In genomic region chr4:107126389-107126788, GRCm38 (mm10) we compare ENCODE assay signal across 33 mouse cellular contexts. TPM values are rescaled to one million over a fixed set of nuclear protein-coding genes. Genes with fewer than 3 reads are reported as not detected.
DNase-seq lines count a peak whose midpoint lies in the region; ATAC-seq and TF ChIP-seq lines count a peak whose summit lies in the region.
"Had no signal": no experiment of that assay in that cellular context is flagged by ENCODE, and none has a peak within 500 bp of the region (broad histone marks: within the 10 kb centered on the region; RNA-seq: fewer than 3 reads in every experiment).

No protein-coding gene starts in this region.

- H3K4me3 ChIP-seq in hindbrain, embryonic 10.5 days = no peak overlapping the region
- H3K4me3 ChIP-seq in hindbrain, embryonic 11.5 days (ENCODE audit: low read depth, low read length) = no peak overlapping the region
- no peak overlapping the region for H3K4me3 ChIP-seq in midbrain, embryonic 12.5 days
- H3K4me3 ChIP-seq in midbrain, postnatal 0 days (ENCODE audit: low read depth, low read length) = no peak overlapping the region
- no peak overlapping the region for H3K4me3 ChIP-seq in midbrain, embryonic 13.5 days (replicated peaks)
- no peak overlapping the region for H3K4me3 ChIP-seq in lung, adult 2 months (replicated peaks; ENCODE audit: extremely low read depth, low read depth, low read length)
- H3K4me3 ChIP-seq: embryonic facial prominence, embryonic 12.5 days; heart, adult 2 months; heart, embryonic 13.5 days; left cerebral cortex, adult 2 months; limb, embryonic 15.5 days; lung, embryonic 15.5 days; myocyte had no signal

- 41% methylated on average over 10 of the region's 10 CpGs for WGBS in hindbrain, embryonic 10.5 days
- WGBS in hindbrain, embryonic 11.5 days = 51% methylated on average over 10 of the region's 10 CpGs
- 36% methylated on average over 10 of the region's 10 CpGs for WGBS in midbrain, embryonic 12.5 days
- 28% methylated on average over 10 of the region's 10 CpGs for WGBS in midbrain, postnatal 0 days
- 23% methylated on average over 10 of the region's 10 CpGs for WGBS in midbrain, embryonic 13.5 days
- 73% methylated on average over 10 of the region's 10 CpGs for WGBS in lung, adult 2 months

- no peaks in the 10 kb centered on the region for H3K9me3 ChIP-seq in hindbrain, embryonic 10.5 days
- no peaks in the 10 kb centered on the region for H3K9me3 ChIP-seq in hindbrain, embryonic 11.5 days (ENCODE audit: control insufficient read depth, low read length)
- H3K9me3 ChIP-seq in midbrain, embryonic 12.5 days = no peaks in the 10 kb centered on the region
- H3K9me3 ChIP-seq in midbrain, postnatal 0 days (ENCODE audit: low read length) = no peaks in the 10 kb centered on the region
- H3K9me3 ChIP-seq in midbrain, embryonic 13.5 days = no peaks in the 10 kb centered on the region
- H3K9me3 ChIP-seq: embryonic facial prominence, embryonic 12.5 days; heart, embryonic 13.5 days; limb, embryonic 15.5 days; lung, embryonic 15.5 days had no signal

- no peak for TF ChIP-seq POLR2A in lung, adult 2 months (IDR thresholded peaks at IDR 0.05; ENCODE audit: borderline replicate concordance, extremely low read depth, low read depth, low read length)

- H3K4me1 ChIP-seq in hindbrain, embryonic 10.5 days (replicated peaks) = peaks cover 71% of the 10 kb centered on the region
- peaks cover 9% of the 10 kb centered on the region; the same call in 1 of the 2 replicates for H3K4me1 ChIP-seq in hindbrain, embryonic 11.5 days (replicated peaks; ENCODE audit: control insufficient read depth, insufficient read depth, low read length)
- H3K4me1 ChIP-seq in midbrain, embryonic 12.5 days = peaks cover 48% of the 10 kb centered on the region
- no peaks in the 10 kb centered on the region for H3K4me1 ChIP-seq in midbrain, postnatal 0 days (ENCODE audit: insufficient read depth, low read length)
- peaks cover 64% of the 10 kb centered on the region for H3K4me1 ChIP-seq in midbrain, embryonic 13.5 days (replicated peaks)
- H3K4me1 ChIP-seq in lung, adult 2 months (ENCODE audit: control insufficient read depth, insufficient read depth, low read length) = no peaks in the 10 kb centered on the region
- H3K4me1 ChIP-seq: lung, embryonic 15.5 days had no signal

- peak overlapping the region; percentile 78 for H3K27ac ChIP-seq in hindbrain, embryonic 10.5 days
- H3K27ac ChIP-seq in hindbrain, embryonic 11.5 days (ENCODE audit: low read depth, low read length) = no peak overlapping the region
- H3K27ac ChIP-seq in midbrain, embryonic 12.5 days (replicated peaks) = peak overlapping the region; percentile 87
- no peak overlapping the region for H3K27ac ChIP-seq in midbrain, postnatal 0 days (ENCODE audit: low read depth, low read length)
- peak overlapping the region; percentile 64 for H3K27ac ChIP-seq in midbrain, embryonic 13.5 days
- H3K27ac ChIP-seq: heart, adult 2 months; heart, embryonic 13.5 days; left cerebral cortex, adult 2 months; limb, embryonic 15.5 days; liver, embryonic 14.5 days; lung, embryonic 15.5 days had no signal

- no peak for TF ChIP-seq CTCF in midbrain, postnatal 0 days (IDR thresholded peaks at IDR 0.05)
- TF ChIP-seq CTCF in lung, adult 2 months (IDR thresholded peaks at IDR 0.05; ENCODE audit: insufficient read depth, low read length) = no peak

- no peak overlapping the region for H3K4me2 ChIP-seq in hindbrain, embryonic 11.5 days (replicated peaks; ENCODE audit: low read depth, low read length)
- H3K4me2 ChIP-seq in midbrain, embryonic 12.5 days (replicated peaks) = no peak overlapping the region
- H3K4me2 ChIP-seq in midbrain, postnatal 0 days (ENCODE audit: low read depth, low read length, poor library complexity, severe bottlenecking) = no peak overlapping the region
- no peak overlapping the region for H3K4me2 ChIP-seq in midbrain, embryonic 13.5 days (replicated peaks)
- H3K4me2 ChIP-seq: embryonic facial prominence, embryonic 12.5 days; heart, embryonic 13.5 days; limb, embryonic 15.5 days; lung, embryonic 15.5 days had no signal

- ATAC-seq in hindbrain, embryonic 11.5 days (ENCODE audit: low FRiP score) = no peak; the same call in 1 of the 2 replicates
- 0 out of 2 replicates have a peak, but pooled peaks have one; percentile 7 for ATAC-seq in midbrain, embryonic 12.5 days (ENCODE audit: low FRiP score, low read depth)
- no peak for ATAC-seq in midbrain, postnatal 0 days (ENCODE audit: low FRiP score)
- no peak for ATAC-seq in midbrain, embryonic 13.5 days

- H3K36me3 ChIP-seq in hindbrain, embryonic 10.5 days = no peaks in the 10 kb centered on the region
- H3K36me3 ChIP-seq in hindbrain, embryonic 11.5 days (ENCODE audit: control insufficient read depth, insufficient read depth, low read length) = no peaks in the 10 kb centered on the region
- no peaks in the 10 kb centered on the region for H3K36me3 ChIP-seq in midbrain, embryonic 12.5 days
- H3K36me3 ChIP-seq in midbrain, postnatal 0 days (ENCODE audit: insufficient read depth, low read length) = no peaks in the 10 kb centered on the region
- no peaks in the 10 kb centered on the region for H3K36me3 ChIP-seq in midbrain, embryonic 13.5 days
- H3K36me3 ChIP-seq: embryonic facial prominence, embryonic 12.5 days; heart, embryonic 13.5 days; limb, embryonic 15.5 days; lung, embryonic 15.5 days had no signal

- H3K27me3 ChIP-seq in hindbrain, embryonic 10.5 days (ENCODE audit: insufficient read depth, poor library complexity, severe bottlenecking) = peaks cover 5% of the 10 kb centered on the region; the same call in 1 of the 2 replicates
- H3K27me3 ChIP-seq in hindbrain, embryonic 11.5 days (ENCODE audit: control insufficient read depth, insufficient read depth, low read length) = no peaks in the 10 kb centered on the region
- H3K27me3 ChIP-seq in midbrain, embryonic 12.5 days = peaks cover 4% of the 10 kb centered on the region
- H3K27me3 ChIP-seq in midbrain, postnatal 0 days (ENCODE audit: insufficient read depth, low read length) = no peaks in the 10 kb centered on the region
- H3K27me3 ChIP-seq in midbrain, embryonic 13.5 days = no peaks in the 10 kb centered on the region
- H3K27me3 ChIP-seq: embryonic facial prominence, embryonic 12.5 days; limb, embryonic 15.5 days; lung, embryonic 15.5 days had no signal

- DNase-seq in hindbrain, embryonic 10.5 days (ENCODE audit: low spot score) = no peak
- DNase-seq in hindbrain, embryonic 11.5 days (ENCODE audit: low spot score) = no peak
- DNase-seq in midbrain, postnatal 0 days (ENCODE audit: low spot score) = no peak
- DNase-seq in retina, postnatal 7 days (ENCODE audit: low read depth, low spot score) = peak; percentile 60
- DNase-seq in lung, adult 2 months = no peak
- DNase-seq: adrenal gland, adult 2 months; cerebellum, adult 11-12 months; gastrocnemius, postnatal 36 days; heart, adult 2 months; kidney, adult 8-10 months; kidney, postnatal 10 days; lung, postnatal 4 days; right cerebral cortex, adult 18-20 months; right cerebral cortex, postnatal 4 days; thymus, postnatal 36 days had no signal

- no peak overlapping the region for H3K9ac ChIP-seq in hindbrain, embryonic 11.5 days (ENCODE audit: low read depth, low read length)
- H3K9ac ChIP-seq in midbrain, embryonic 12.5 days (replicated peaks) = no peak overlapping the region
- H3K9ac ChIP-seq in midbrain, postnatal 0 days (replicated peaks; ENCODE audit: low read length, poor library complexity, severe bottlenecking) = no peak overlapping the region
- H3K9ac ChIP-seq in midbrain, embryonic 13.5 days (replicated peaks) = no peak overlapping the region; the same call in 1 of the 2 replicates
- H3K9ac ChIP-seq: embryonic facial prominence, embryonic 12.5 days; heart, embryonic 13.5 days; limb, embryonic 15.5 days; liver, embryonic 14.5 days; lung, embryonic 15.5 days had no signal

RNA-seq across cellular contexts. Expression of gene Cdcp2, which starts 29.7 kb away (rescaled TPM):
- polyA plus RNA-seq in hindbrain, embryonic 10.5 days (2016; fragmentation: Nextera tagmentation; extraction: Ambion mirVana) = 0.30 TPM in 2 replicates
- polyA plus RNA-seq in hindbrain, embryonic 11.5 days (2014; fragmentation: Nextera tagmentation; extraction: Ambion mirVana) = 0.13 and 0.20 TPM in 2 replicates
- 0.06 and 0.09 TPM in 2 replicates for polyA plus RNA-seq in midbrain, embryonic 12.5 days (2016; fragmentation: Nextera tagmentation; extraction: Ambion mirVana)
- 0.22 TPM in 1 of 2 replicates, not detected in the other for total RNA-seq in midbrain, postnatal 0 days (2014; rRNA removed)
- 0.06 and 0.12 TPM in 2 replicates for polyA plus RNA-seq in midbrain, postnatal 0 days (2015; fragmentation: Nextera tagmentation; extraction: Ambion mirVana)
- not detected in 2 replicates for polyA plus RNA-seq in midbrain, embryonic 13.5 days (2015; fragmentation: Nextera tagmentation; extraction: Ambion mirVana)
- 0.07 TPM in 1 of 2 replicates, not detected in the other for polyA plus RNA-seq in lung, adult 2 months (2012; rRNA removed)
- total RNA-seq: adrenal gland, adult 2 months; gastrocnemius, adult 18-20 months; gastrocnemius, postnatal 36 days; heart, adult 2 months; heart, postnatal 25 days; layer of hippocampus, postnatal 10 days; left cerebral cortex, adult 2 months; left cerebral cortex, postnatal 36 days; megakaryocyte-erythroid progenitor cell, adult 5-6 weeks; MEL had no signal
- polyA plus RNA-seq: C2C12; cortical plate, adult 2 months; heart, adult 2 months; heart, embryonic 13.5 days; limb, embryonic 15.5 days; liver, embryonic 14.5 days; lung, embryonic 15.5 days; myocyte; stomach, embryonic 14.5 days had no signal

RNA-seq across cellular contexts. Expression of gene Tmem59, which starts 51.8 kb away (rescaled TPM):
- polyA plus RNA-seq in hindbrain, embryonic 10.5 days (2016; fragmentation: Nextera tagmentation; extraction: Ambion mirVana) = 289 and 340 TPM in 2 replicates
- 387 and 390 TPM in 2 replicates for polyA plus RNA-seq in hindbrain, embryonic 11.5 days (2014; fragmentation: Nextera tagmentation; extraction: Ambion mirVana)
- 327 and 347 TPM in 2 replicates for polyA plus RNA-seq in midbrain, embryonic 12.5 days (2016; fragmentation: Nextera tagmentation; extraction: Ambion mirVana)
- 127 and 153 TPM in 2 replicates for total RNA-seq in midbrain, postnatal 0 days (2014; rRNA removed)
- polyA plus RNA-seq in midbrain, postnatal 0 days (2015; fragmentation: Nextera tagmentation; extraction: Ambion mirVana) = 338 and 347 TPM in 2 replicates
- 377 and 395 TPM in 2 replicates for polyA plus RNA-seq in midbrain, embryonic 13.5 days (2015; fragmentation: Nextera tagmentation; extraction: Ambion mirVana)
- polyA plus RNA-seq in lung, adult 2 months (2012; rRNA removed) = 321 and 330 TPM in 2 replicates

RNA-seq across cellular contexts. Expression of gene Tceanc2, which starts 52.5 kb away (rescaled TPM):
- polyA plus RNA-seq in hindbrain, embryonic 10.5 days (2016; fragmentation: Nextera tagmentation; extraction: Ambion mirVana) = 23.1 and 30.2 TPM in 2 replicates
- 21.1 and 26.4 TPM in 2 replicates for polyA plus RNA-seq in hindbrain, embryonic 11.5 days (2014; fragmentation: Nextera tagmentation; extraction: Ambion mirVana)
- 28.3 and 37.2 TPM in 2 replicates for polyA plus RNA-seq in midbrain, embryonic 12.5 days (2016; fragmentation: Nextera tagmentation; extraction: Ambion mirVana)
- 8.1 and 12.1 TPM in 2 replicates for total RNA-seq in midbrain, postnatal 0 days (2014; rRNA removed)
- polyA plus RNA-seq in midbrain, postnatal 0 days (2015; fragmentation: Nextera tagmentation; extraction: Ambion mirVana) = 21.3 and 33.4 TPM in 2 replicates
- polyA plus RNA-seq in midbrain, embryonic 13.5 days (2015; fragmentation: Nextera tagmentation; extraction: Ambion mirVana) = 28.4 and 45.1 TPM in 2 replicates
- 5.6 and 7.5 TPM in 2 replicates for polyA plus RNA-seq in lung, adult 2 months (2012; rRNA removed)

RNA-seq across cellular contexts. Expression of gene Cyb5rl, which starts 59.6 kb away (rescaled TPM):
- 7.6 and 8.9 TPM in 2 replicates for polyA plus RNA-seq in hindbrain, embryonic 10.5 days (2016; fragmentation: Nextera tagmentation; extraction: Ambion mirVana)
- polyA plus RNA-seq in hindbrain, embryonic 11.5 days (2014; fragmentation: Nextera tagmentation; extraction: Ambion mirVana) = 2.3 and 5.5 TPM in 2 replicates
- polyA plus RNA-seq in midbrain, embryonic 12.5 days (2016; fragmentation: Nextera tagmentation; extraction: Ambion mirVana) = 5.8 and 9.5 TPM in 2 replicates
- 5.1 and 20.5 TPM in 2 replicates for total RNA-seq in midbrain, postnatal 0 days (2014; rRNA removed)
- 4.6 and 5.6 TPM in 2 replicates for polyA plus RNA-seq in midbrain, postnatal 0 days (2015; fragmentation: Nextera tagmentation; extraction: Ambion mirVana)
- polyA plus RNA-seq in midbrain, embryonic 13.5 days (2015; fragmentation: Nextera tagmentation; extraction: Ambion mirVana) = 3.5 and 4.2 TPM in 2 replicates
- polyA plus RNA-seq in lung, adult 2 months (2012; rRNA removed) = 6.8 and 11.0 TPM in 2 replicates

RNA-seq across cellular contexts. Expression of gene Mrpl37, which starts 59.7 kb away (rescaled TPM):
- 116 and 121 TPM in 2 replicates for polyA plus RNA-seq in hindbrain, embryonic 10.5 days (2016; fragmentation: Nextera tagmentation; extraction: Ambion mirVana)
- 107 and 113 TPM in 2 replicates for polyA plus RNA-seq in hindbrain, embryonic 11.5 days (2014; fragmentation: Nextera tagmentation; extraction: Ambion mirVana)
- polyA plus RNA-seq in midbrain, embryonic 12.5 days (2016; fragmentation: Nextera tagmentation; extraction: Ambion mirVana) = 91.0 and 91.9 TPM in 2 replicates
- 51.7 and 53.3 TPM in 2 replicates for total RNA-seq in midbrain, postnatal 0 days (2014; rRNA removed)
- polyA plus RNA-seq in midbrain, postnatal 0 days (2015; fragmentation: Nextera tagmentation; extraction: Ambion mirVana) = 71.5 and 76.7 TPM in 2 replicates
- polyA plus RNA-seq in midbrain, embryonic 13.5 days (2015; fragmentation: Nextera tagmentation; extraction: Ambion mirVana) = 72.8 and 84.9 TPM in 2 replicates
- 40.4 and 51.3 TPM in 2 replicates for polyA plus RNA-seq in lung, adult 2 months (2012; rRNA removed)

Comparison
In these comparisons a context has a peak if more than half of its experiments do, and no peak if none do; other contexts are left out.
1. H3K27ac ChIP-seq: peak in hindbrain, embryonic 10.5 days (single experiment), midbrain, embryonic 12.5 days (single experiment) and midbrain, embryonic 13.5 days (single experiment); none in hindbrain, embryonic 11.5 days (single experiment) and midbrain, postnatal 0 days (single experiment).